Mouse (Mus musculus): ENCODE data around the gene Bad.

The Bad gene

GRCm38 (mm10) chr19:6936299-6936698, 5.4 kb upstream of the Bad start:
- DNase-seq = no peak

DNA sequence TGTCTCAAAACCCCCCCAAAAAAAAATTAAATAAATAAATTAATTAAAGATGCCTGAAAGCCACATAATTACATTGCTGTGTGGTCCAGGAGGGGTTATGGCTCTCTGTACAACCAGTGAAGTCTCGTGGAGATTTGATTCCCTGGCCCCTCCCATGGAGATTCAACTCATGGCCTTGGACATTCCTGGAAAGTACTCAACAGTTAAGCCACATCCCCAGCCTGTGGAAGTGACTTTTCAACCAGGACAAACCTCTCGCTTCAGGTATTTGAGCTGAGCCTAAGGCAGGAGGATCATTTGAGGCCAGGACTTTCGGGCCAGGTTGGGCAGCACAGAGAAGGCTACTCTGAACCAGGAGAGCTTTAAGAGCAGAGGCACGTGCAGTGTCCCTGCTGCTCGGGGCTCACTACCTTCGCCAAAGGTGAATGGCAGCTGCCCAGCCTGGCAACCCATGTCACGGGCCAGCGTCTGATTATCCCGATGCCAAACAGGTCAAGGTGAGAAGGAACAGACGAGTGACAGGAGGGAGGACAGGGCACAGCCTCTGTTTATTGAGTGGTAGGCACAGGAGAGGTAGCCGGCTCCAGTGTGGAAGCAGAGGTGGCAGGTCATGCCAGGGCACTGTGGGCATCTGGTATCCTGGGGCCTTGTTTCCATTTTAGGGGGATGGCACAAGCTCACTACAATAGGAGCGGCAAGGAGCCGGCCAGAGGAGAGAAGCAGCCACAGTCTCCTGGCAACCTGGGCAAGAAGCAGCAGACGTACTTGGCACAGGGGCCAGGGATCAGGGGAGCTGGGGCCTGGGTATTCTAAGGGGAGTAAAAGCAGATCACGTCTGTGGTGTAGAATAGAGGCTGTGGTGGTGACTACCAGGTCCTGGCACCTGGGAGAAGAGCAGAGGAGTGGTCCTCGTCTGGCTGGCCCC, 3.9 kb upstream of the Bad start:
- no peak for DNase-seq

DNA sequence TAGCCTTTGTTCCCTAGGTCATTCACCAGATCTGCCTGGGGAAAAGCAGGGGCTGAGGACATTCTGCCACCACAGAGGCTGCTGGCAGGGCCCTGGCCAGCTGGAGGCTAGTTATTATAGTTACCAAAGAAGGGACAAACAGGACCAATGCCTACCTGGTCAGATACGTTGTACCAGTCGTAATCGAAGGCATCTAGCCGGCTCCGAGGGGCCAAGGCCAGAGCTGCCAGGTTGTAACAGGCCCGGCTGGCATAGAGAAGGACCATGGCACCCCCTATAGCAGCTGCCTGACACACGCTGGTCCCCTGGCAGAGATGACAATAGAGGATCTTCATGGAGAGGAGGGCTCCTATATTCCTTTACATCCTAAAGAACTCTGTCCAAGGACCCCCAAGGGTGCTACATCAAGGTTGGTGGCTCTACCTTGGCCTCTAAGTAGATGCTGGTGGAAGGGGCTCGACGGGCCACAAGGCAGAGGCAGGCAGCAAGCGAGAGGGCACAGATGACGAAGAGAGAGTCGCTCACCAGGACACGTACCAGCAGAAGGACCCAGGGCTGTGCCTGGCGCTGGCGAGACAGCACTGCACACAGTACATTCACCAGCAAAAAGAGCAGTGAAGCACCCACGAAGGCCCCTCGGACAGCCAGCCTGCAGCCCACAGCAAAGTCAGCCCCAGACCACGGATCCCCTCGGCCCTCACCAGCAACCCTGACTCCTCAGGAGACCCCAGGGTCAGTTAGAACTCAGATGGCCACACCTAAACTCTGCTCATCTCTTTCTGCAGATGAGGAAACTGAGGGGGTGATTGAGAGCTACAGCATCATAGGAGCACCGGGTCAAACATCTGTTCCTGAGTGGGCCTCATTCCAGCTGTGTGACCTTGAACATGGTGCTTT, 2.3 kb upstream of the Bad start:
- no peak for DNase-seq

DNA sequence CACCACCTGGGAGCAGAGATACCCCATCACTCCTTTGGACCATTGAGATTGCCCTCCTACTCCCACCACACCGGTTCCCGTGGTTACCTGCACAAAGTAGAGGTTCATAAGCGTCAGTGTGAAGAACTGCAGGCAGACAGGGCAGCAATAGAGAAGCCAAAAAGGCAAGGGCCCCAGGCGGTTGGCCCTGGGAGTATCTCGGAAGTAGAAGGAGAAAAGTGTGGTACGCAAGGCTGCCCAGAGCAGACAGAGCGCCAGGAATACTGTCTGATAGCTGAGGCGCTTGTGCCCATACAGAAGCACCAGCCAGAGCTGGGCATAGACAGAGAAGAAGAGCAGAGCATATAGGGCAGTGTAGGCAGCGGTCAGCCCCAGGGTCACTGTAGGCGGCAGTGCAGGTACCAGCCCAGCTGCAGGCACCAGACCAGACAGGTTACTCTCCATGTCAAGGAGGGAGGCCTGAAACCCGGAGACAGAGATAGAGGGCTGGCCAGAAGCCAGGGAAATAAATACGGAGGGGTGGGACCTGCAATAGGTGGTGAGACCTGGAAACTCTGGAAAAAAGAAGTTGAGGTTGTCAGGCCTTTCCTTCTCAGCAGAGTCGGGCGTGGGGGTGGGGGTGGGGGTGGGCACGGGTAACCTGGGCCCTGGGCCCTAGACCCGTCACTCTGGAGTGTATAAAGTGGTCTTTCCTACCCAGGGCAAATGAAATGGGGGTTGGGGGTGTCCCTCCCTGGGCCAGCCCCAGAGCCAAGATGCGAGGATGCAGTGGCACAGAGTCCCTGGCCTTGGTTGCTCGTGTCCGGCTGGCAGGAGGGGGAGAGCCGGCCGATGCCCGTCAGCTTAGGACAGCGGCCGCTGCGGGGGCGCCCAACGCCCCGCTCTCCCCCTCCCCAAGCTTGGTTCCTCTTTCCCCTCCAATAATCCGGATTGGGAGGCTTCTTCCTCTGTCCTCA, 987 bp upstream of the Bad start:
- no peak for DNase-seq

DNA sequence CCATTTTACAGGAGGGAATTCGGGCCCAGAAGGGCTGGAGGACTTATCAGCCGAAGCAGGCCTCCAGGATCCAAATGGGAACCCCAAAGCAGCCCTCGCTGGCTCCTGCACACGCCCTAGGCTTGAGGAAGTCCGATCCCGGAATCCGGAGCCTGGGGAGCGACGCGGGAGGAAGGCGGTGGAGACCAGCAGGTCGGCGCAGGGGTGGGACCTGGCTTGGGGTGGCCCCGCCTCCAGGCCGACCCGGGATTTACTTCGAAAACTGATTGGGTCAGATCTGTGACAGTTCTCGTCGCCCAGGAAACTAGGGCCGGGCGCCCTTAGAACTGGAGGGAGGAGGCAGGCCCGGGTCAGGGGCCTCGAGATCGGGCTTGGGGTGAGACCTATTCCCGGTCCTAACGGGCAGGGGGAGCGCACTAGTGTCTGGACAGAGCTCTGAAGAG, 609 bp downstream of the Bad start, which contains the start of gene Gpr137:
TSS of gene Gpr137 (minus strand) at position 232 of the 443 bp plus-strand sequence.
- DNase-seq = peak; percentile 96

DNA sequence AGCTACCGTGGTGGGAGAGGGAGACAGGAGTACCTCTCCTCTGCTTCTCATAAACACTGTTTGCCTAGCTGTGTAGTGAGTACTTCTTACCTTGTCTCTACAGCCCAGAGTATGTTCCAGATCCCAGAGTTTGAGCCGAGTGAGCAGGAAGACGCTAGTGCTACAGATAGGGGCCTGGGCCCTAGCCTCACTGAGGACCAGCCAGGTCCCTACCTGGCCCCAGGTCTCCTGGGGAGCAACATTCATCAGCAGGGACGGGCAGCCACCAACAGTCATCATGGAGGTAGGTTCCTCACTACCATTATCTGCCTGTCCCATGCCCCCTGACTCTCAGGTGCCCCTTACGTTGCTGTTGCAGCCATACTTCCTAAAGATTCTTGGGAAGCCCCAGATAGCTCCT, 1.1 kb downstream of the Bad start:
- no peak for DNase-seq

- no peak for DNase-seq
Measured at GRCm38 (mm10) chr19:6943709-6944108, 2.0 kb downstream of the Bad start.

GRCm38 (mm10) chr19:6947742-6948141, 6.1 kb downstream of the Bad start:
- DNase-seq = no peak

- DNase-seq = no peak
Measured at GRCm38 (mm10) chr19:6948186-6948585, 6.5 kb downstream of the Bad start.

GRCm38 (mm10) chr19:6949532-6949931, 7.9 kb downstream of the Bad start:
- DNase-seq = no peak

- DNase-seq = no peak
Measured at GRCm38 (mm10) chr19:6949951-6950350, 8.3 kb downstream of the Bad start.

GRCm38 (mm10) chr19:6950613-6951153, 9.0 kb downstream of the Bad start:
- peak; percentile 66 for DNase-seq

- peak; percentile 96 for DNase-seq
Measured at GRCm38 (mm10) chr19:6951381-6951968, 9.8 kb downstream of the Bad start.

DNA sequence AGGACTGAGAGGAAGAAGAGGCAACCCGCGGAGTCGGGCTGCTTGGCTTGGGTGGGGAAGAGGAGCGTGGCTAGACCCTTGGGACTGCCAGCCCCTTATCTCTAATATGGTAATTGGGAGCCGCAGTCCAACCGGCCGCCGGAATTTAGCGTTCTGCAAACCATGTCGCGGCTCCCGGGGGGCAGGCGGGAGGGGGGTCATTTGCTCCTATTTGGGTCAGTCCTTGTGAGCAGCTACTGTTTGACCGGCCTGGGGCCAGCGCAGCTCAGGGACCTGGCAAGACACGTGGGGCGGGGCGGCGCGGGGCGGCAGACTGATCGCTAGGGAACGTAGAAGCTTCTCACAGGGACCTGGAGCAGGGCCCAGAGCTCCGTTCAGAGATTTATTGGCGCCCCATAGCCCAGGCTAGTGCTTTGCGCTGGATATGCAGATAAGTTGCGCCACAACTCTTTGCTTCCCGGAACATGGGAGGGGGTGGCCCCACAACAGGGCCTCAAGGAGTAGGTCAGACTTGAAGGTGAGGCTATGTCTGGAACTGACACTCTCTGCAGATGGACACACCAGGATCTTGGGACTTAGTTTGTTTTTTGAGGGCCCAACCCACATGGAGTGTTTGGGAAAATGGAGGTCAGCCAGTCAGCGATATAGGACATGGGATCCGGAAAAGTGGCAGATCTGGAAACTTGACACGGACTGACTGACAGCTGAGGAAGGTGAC, 10.5 kb downstream of the Bad start:
- DNase-seq = peak; percentile 80

- DNase-seq = no peak
Measured at GRCm38 (mm10) chr19:6952712-6953037, 11.0 kb downstream of the Bad start.

DNA sequence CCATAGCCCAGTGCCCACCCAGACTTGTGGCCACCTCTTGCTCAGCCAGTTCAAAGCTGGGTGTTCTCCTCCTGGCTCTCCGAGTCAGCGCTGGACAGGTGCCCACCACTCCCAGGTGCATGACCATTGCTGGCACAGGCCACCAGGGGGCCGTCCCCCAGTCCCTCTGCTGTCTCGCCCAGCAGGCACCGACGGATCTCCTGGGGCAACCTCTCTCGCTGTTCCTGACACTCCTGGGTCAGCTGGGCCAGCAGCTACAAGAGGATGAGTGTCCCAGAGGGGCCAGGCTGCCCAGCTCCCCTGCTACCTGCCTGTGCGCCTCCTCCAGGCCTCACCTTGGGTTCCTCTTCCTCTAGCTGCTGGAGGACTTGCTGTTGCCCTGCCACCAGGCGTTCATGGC, 12.4 kb downstream of the Bad start:
- DNase-seq = no peak

DNA sequence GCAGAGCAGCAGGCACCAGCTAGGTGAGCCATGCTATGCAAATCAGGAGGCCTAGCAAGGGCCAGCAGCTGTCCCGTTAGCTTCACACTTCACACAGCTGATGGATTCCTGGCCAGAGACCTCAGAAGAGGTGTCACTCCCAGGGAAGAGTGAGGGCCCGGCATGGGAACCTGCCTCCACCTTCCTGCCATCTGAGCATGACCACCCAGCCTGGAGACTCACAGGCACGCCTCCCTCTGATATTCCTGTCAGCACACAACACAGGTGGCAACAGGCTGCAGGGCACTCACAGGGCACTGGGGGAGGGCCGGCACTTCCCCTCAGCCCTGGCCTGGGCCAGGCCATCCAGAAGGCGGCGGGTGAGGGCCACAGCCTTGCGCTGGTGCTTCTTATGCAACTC, 13.8 kb downstream of the Bad start:
- no peak for DNase-seq

DNA sequence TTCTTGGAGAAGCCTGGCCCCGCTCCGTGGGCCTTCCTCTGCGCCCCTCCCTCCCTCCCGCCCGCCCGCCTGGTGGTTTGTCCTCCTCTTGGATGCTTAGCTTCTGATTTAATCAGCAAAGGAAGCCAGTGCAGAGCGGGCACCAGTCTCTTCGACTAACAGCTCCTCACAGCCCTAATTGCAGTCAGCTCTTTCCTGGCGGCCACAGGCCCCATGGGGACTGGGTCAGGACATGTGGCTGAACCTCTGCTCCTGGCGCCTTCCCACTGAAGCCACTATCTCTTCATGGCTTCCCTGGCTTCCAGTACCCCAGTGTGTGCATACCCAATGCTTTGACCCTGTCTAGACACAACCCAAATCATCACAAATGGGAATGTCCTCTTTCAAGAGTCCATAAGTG, 14.8 kb downstream of the Bad start:
- no peak for DNase-seq

DNA sequence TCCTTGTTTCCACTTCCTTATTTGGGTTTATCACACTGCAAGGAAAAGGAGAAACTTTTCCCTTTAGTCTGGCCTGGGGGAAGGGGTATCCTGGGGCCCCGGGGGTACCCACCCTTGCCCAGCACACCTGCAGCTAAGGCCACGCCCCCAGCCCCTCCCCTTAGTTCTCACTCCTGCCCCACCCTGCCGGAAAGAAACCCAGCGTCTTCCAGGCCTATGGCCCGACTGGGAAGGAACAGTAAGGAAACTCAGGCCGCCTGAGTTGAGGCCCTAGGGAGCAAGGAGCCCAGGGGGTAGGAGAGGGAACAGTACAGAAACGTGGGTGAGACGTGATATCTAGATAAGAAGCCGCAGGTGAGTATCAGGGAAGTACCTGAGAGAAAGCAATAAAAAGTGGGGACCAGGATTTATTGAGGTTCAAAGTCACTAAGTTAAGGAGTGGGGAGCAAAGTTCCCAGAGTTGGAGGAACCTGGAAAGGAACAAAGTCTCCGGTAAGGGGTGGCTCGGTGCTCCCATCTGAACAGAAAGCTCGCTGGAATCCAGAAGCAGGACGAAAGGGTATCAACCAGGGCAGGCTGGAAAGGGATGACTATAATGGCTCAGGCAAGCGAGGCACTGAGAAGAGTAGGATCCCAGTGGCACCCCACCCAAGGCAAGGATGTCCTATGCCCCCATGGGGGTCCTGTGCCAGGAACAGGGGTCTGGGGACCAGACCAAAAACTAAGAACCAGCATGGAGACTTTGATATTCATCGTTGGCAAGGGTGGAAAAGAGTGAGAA, 27.0 kb downstream of the Bad start:
- no peak for DNase-seq

DNA sequence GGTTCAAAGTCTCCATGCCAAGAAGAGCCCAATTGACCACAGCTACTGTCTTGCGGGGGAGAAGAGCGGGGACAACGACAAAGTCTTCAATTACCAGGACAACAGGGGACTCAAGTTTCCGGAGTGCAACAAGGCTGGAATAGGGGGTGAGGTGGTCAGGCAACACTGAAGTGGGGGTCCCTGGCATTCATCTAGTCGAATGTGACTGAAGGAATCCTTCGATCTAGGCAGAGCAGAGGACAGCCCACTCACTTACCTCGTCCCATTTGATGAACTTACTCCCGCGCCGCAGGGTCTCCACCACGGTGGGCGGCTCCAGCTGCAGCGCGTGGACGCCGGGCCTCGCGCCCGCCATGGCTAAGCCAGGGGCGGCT, 27.6 kb downstream of the Bad start:
- no peak for DNase-seq
